Mouse (Mus musculus) ovary, adult 18-20 months (tissue): ENCODE data around the gene Mybpc2.

Experiments
- DNase-seq: peaks from one replicate; pipeline ENCODE4 v3.0.0; 2022; ENCODE audit warnings: low spot score, mixed read lengths

The Mybpc2 gene

GRCm38 (mm10) chr7:44463556-44464225, 60.8 kb downstream of the Mybpc2 start:
- DNase-seq = no peak

- DNase-seq = no peak
These were observed 61.4 kb downstream of the Mybpc2 start for GRCm38 (mm10) chr7:44463056-44463425.

GRCm38 (mm10) chr7:44462218-44463055, 62.0 kb downstream of the Mybpc2 start:
- DNase-seq = no peak

DNA sequence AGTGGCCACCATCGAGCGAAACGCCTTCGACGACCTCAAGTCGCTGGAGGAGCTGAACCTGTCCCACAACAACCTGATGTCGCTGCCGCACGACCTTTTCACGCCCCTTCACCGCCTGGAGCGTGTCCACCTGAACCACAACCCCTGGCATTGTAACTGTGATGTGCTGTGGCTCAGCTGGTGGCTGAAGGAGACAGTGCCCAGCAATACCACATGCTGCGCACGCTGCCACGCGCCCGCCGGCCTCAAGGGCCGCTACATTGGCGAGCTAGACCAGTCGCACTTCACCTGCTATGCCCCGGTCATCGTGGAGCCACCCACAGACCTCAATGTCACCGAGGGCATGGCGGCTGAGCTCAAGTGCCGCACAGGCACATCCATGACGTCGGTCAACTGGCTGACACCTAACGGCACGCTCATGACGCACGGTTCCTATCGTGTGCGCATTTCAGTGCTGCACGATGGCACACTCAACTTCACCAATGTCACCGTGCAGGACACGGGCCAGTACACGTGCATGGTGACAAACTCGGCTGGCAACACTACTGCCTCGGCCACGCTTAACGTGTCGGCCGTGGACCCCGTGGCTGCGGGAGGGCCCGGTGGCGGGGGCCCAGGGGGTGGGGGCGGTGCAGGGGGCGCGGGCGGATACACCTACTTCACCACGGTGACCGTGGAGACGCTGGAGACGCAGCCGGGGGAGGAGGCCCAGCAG, 62.8 kb downstream of the Mybpc2 start:
- no peak for DNase-seq

- no peak for DNase-seq
These were observed 63.5 kb downstream of the Mybpc2 start for GRCm38 (mm10) chr7:44460767-44461502.

DNA sequence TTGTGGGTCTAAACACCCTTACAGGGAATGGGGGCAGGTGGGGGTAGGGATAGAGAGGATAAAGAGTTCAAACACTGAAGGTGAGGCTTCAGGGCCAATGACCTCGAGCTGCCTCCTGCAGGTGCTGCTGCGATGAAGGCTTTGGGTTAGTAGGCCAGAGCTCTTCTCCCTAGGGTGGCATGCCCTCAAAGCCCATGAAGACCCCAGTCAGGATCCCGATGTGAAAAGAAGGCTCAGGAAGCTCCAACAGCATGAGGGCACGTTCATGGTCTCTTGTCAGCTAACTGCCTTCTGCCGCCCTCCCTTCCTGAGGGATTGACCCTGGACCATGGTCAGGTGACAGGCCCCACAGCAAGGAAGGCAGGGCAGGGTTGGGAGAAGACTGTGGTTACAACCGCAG, 64.4 kb downstream of the Mybpc2 start:
- DNase-seq = no peak

GRCm38 (mm10) chr7:44456302-44456701, 68.2 kb downstream of the Mybpc2 start:
- DNase-seq = no peak

GRCm38 (mm10) chr7:44453256-44453655, 71.2 kb downstream of the Mybpc2 start:
- no peak for DNase-seq
